Mouse (Mus musculus) liver, embryonic 15.5 days (tissue): ENCODE measurements around the gene Dlg2. TPM values are rescaled to one million over a fixed set of nuclear protein-coding genes. Genes with fewer than 3 reads are reported as not detected.

Experiments
- ATAC-seq: fragments of 200-750 bp; cut with Nextera tagmentation; 2 replicates; pipeline ENCODE4 v1.8.0; 2017; ENCODE audit warnings: moderate number of reproducible peaks, mild to moderate bottlenecking, moderate library complexity; ENCODE audit not compliant: insufficient read depth
- H3K27ac ChIP-seq: fragments of 300-500 bp; sonication (generic); replicated peaks from 2 replicates; pipeline ENCODE4 v1.5.1; 2015; ENCODE audit warnings: mild to moderate bottlenecking, inconsistent platforms
- H3K27me3 ChIP-seq: fragments of 300-500 bp; sonication (generic); 2 replicates; pipeline ENCODE4 v1.6.1; 2015; ENCODE audit warnings: mild to moderate bottlenecking, inconsistent platforms
- H3K36me3 ChIP-seq: fragments of 300-500 bp; sonication (generic); replicated peaks from 2 replicates; pipeline ENCODE4 v1.6.1; 2015; ENCODE audit warnings: moderate library complexity, mild to moderate bottlenecking, inconsistent platforms
- H3K4me1 ChIP-seq: fragments of 300-500 bp; sonication (generic); replicated peaks from 2 replicates; pipeline ENCODE4 v1.6.1; 2015; ENCODE audit warnings: inconsistent platforms
- H3K4me2 ChIP-seq: fragments of 300-500 bp; sonication (generic); 2 replicates; pipeline ENCODE4 v1.6.1; 2015; ENCODE audit warnings: moderate library complexity, mild to moderate bottlenecking, inconsistent platforms
- H3K4me3 ChIP-seq: fragments of 300-500 bp; sonication (generic); replicated peaks from 2 replicates; pipeline ENCODE4 v1.5.1; 2015; ENCODE audit warnings: mild to moderate bottlenecking, inconsistent platforms
- H3K9ac ChIP-seq: fragments of 300-500 bp; sonication (generic); 2 replicates; pipeline ENCODE4 v1.6.1; 2015; ENCODE audit warnings: moderate library complexity, mild to moderate bottlenecking, inconsistent platforms
- H3K9me3 ChIP-seq: fragments of 300-500 bp; sonication (generic); replicated peaks from 2 replicates; pipeline ENCODE4 v1.6.1; 2016; ENCODE audit warnings: inconsistent platforms
- WGBS: fragments of 180-500 bp; shearing (Covaris S2); methylation state at CpG from one replicate; pipeline ENCODE4 v1.1.7; 2015; ENCODE audit warnings: mixed read lengths; ENCODE audit not compliant: insufficient replicate concordance; 5-methylcytosine and 5-hydroxymethylcytosine counted together
- polyA plus RNA-seq: library from polyadenylated mRNA; unstranded; fragments of >200 nt; fragmentation: Nextera tagmentation; extraction: Ambion mirVana; gene quantifications from 2 replicates; pipeline ENCODE4 v1.2.1, GENCODE M21; 2015

The Dlg2 gene
- polyA plus RNA-seq, 1 experiment from 2014 or later, result 0.60 TPM

- 48% methylated on average over 5 of the region's 5 CpGs for WGBS
- Histone ChIP-seq H3K27me3 (no peaks in the 10 kb centered on the region), H3K9ac (no peak overlapping the region), H3K9me3 (no peaks in the 10 kb centered on the region), H3K4me2 (no peak overlapping the region), H3K36me3 (no peaks in the 10 kb centered on the region), H3K27ac (no peak overlapping the region), H3K4me1 (no peaks in the 10 kb centered on the region), H3K4me3 (no peak overlapping the region)
- ATAC-seq, result no peak
Observed at GRCm38 (mm10) chr7:91591261-91592170, 1115.0 kb downstream of the Dlg2 start.

- 18% methylated on average over 4 of the region's 4 CpGs for WGBS
- H3K9ac ChIP-seq, result no peak overlapping the region
- no peak overlapping the region for H3K4me3 ChIP-seq
- no peak overlapping the region for H3K27ac ChIP-seq
- no peaks in the 10 kb centered on the region for H3K4me1 ChIP-seq
- H3K4me2 ChIP-seq, result no peak overlapping the region
- no peaks in the 10 kb centered on the region for H3K27me3 ChIP-seq
- H3K9me3 ChIP-seq, result no peaks in the 10 kb centered on the region
- H3K36me3 ChIP-seq, result no peaks in the 10 kb centered on the region
- ATAC-seq, result no peak
Observed at GRCm38 (mm10) chr7:91598549-91598948, 1122.1 kb downstream of the Dlg2 start.

- no peaks in the 10 kb centered on the region for H3K9me3 ChIP-seq
- ATAC-seq, result no peak
- H3K4me3 ChIP-seq, result no peak overlapping the region
- no peaks in the 10 kb centered on the region for H3K36me3 ChIP-seq
- H3K9ac ChIP-seq, result no peak overlapping the region
- H3K4me2 ChIP-seq, result no peak overlapping the region
- H3K4me1 ChIP-seq, result no peaks in the 10 kb centered on the region
- H3K27me3 ChIP-seq, result no peaks in the 10 kb centered on the region
- no peak overlapping the region for H3K27ac ChIP-seq
Observed at GRCm38 (mm10) chr7:91601307-91601706, 1124.8 kb downstream of the Dlg2 start.

- WGBS, result 47% methylated on average over 4 of the region's 4 CpGs
- no peaks in the 10 kb centered on the region for H3K27me3 ChIP-seq
Observed at GRCm38 (mm10) chr7:91603561-91603960, 1127.1 kb downstream of the Dlg2 start.

GRCm38 (mm10) chr7:91653033-91653432 lies 1176.6 kb downstream of the Dlg2 start:
- H3K27me3 ChIP-seq, result no peaks in the 10 kb centered on the region
- no peak overlapping the region for H3K4me2 ChIP-seq
- H3K9ac ChIP-seq, result no peak overlapping the region
- H3K9me3 ChIP-seq, result no peaks in the 10 kb centered on the region
- 48% methylated on average over 1 of the region's 1 CpGs for WGBS
- no peak overlapping the region for H3K4me3 ChIP-seq
- no peaks in the 10 kb centered on the region for H3K36me3 ChIP-seq
- H3K4me1 ChIP-seq, result no peaks in the 10 kb centered on the region
- H3K27ac ChIP-seq, result no peak overlapping the region
- ATAC-seq, result no peak

More at GRCm38 (mm10) chr7:91603561-91603960, 1127.1 kb downstream of the Dlg2 start:
- Histone ChIP-seq H3K4me3 (no peak overlapping the region), H3K4me2 (no peak overlapping the region), H3K4me1 (no peaks in the 10 kb centered on the region), H3K9ac (no peak overlapping the region), H3K36me3 (no peaks in the 10 kb centered on the region), H3K9me3 (no peaks in the 10 kb centered on the region), H3K27ac (no peak overlapping the region)
- no peak for ATAC-seq

GRCm38 (mm10) chr7:91659498-91659897 lies 1183.0 kb downstream of the Dlg2 start:
- Histone ChIP-seq H3K36me3 (no peaks in the 10 kb centered on the region), H3K27ac (no peak overlapping the region), H3K9ac (no peak overlapping the region), H3K27me3 (no peaks in the 10 kb centered on the region), H3K4me1 (no peaks in the 10 kb centered on the region), H3K4me2 (no peak overlapping the region), H3K9me3 (no peaks in the 10 kb centered on the region), H3K4me3 (no peak overlapping the region)
- 34% methylated on average over 2 of the region's 2 CpGs for WGBS
- ATAC-seq, result no peak

GRCm38 (mm10) chr7:91672236-91673017 lies 1196.0 kb downstream of the Dlg2 start:
- Histone ChIP-seq H3K9me3 (no peaks in the 10 kb centered on the region), H3K9ac (no peak overlapping the region), H3K27me3 (no peaks in the 10 kb centered on the region), H3K4me1 (no peaks in the 10 kb centered on the region), H3K4me2 (no peak overlapping the region), H3K4me3 (no peak overlapping the region), H3K27ac (no peak overlapping the region), H3K36me3 (no peaks in the 10 kb centered on the region)
- 60% methylated on average over 13 of the region's 13 CpGs for WGBS
- ATAC-seq, result no peak

GRCm38 (mm10) chr7:91674401-91674800 lies 1197.9 kb downstream of the Dlg2 start:
- no peak for ATAC-seq
- no peak overlapping the region for H3K9ac ChIP-seq
- H3K4me3 ChIP-seq, result no peak overlapping the region
- no peaks in the 10 kb centered on the region for H3K4me1 ChIP-seq
- H3K4me2 ChIP-seq, result no peak overlapping the region
- no peak overlapping the region for H3K27ac ChIP-seq
- H3K36me3 ChIP-seq, result no peaks in the 10 kb centered on the region
- H3K27me3 ChIP-seq, result no peaks in the 10 kb centered on the region
- H3K9me3 ChIP-seq, result no peaks in the 10 kb centered on the region

- WGBS, result 41% methylated on average over 2 of the region's 2 CpGs
- Histone ChIP-seq H3K4me1 (no peaks in the 10 kb centered on the region), H3K4me2 (no peak overlapping the region), H3K9ac (no peak overlapping the region), H3K4me3 (no peak overlapping the region), H3K36me3 (no peaks in the 10 kb centered on the region), H3K27ac (no peak overlapping the region), H3K9me3 (no peaks in the 10 kb centered on the region), H3K27me3 (no peaks in the 10 kb centered on the region)
- no peak for ATAC-seq
Observed at GRCm38 (mm10) chr7:91677934-91678333, 1201.5 kb downstream of the Dlg2 start.

- no peaks in the 10 kb centered on the region for H3K36me3 ChIP-seq
- ATAC-seq, result no peak
- H3K9ac ChIP-seq, result no peak overlapping the region
- H3K27me3 ChIP-seq, result no peaks in the 10 kb centered on the region
- H3K27ac ChIP-seq, result no peak overlapping the region
- no peak overlapping the region for H3K4me2 ChIP-seq
- H3K4me3 ChIP-seq, result no peak overlapping the region
- H3K4me1 ChIP-seq, result no peaks in the 10 kb centered on the region
- no peaks in the 10 kb centered on the region for H3K9me3 ChIP-seq
Observed at GRCm38 (mm10) chr7:91687930-91688329, 1211.5 kb downstream of the Dlg2 start.

GRCm38 (mm10) chr7:91689829-91690228 lies 1213.4 kb downstream of the Dlg2 start:
- Histone ChIP-seq H3K4me2 (no peak overlapping the region), H3K9ac (no peak overlapping the region), H3K27ac (no peak overlapping the region), H3K4me1 (no peaks in the 10 kb centered on the region), H3K4me3 (no peak overlapping the region), H3K27me3 (no peaks in the 10 kb centered on the region), H3K36me3 (no peaks in the 10 kb centered on the region), H3K9me3 (no peaks in the 10 kb centered on the region)
- WGBS, result 60% methylated on average over 2 of the region's 2 CpGs
- no peak for ATAC-seq
